Mouse (Mus musculus) cerebellum, adult 2 months (tissue): ENCODE results near the gene Olfr98.

Experiments used
- CTCF ChIP-seq: fragments of 200-500 bp; IDR thresholded peaks from 2 replicates; pipeline ENCODE4 v1.5.1; 2011; ENCODE audit warnings: low read depth, mild to moderate bottlenecking, control low read depth, low read length, moderate library complexity, borderline replicate concordance; ENCODE audit not compliant: insufficient read depth
- POLR2A ChIP-seq: fragments of 200-500 bp; IDR thresholded peaks from 2 replicates; pipeline ENCODE4 v1.6.1; 2011; ENCODE audit warnings: low read length, control low read depth, borderline replicate concordance; ENCODE audit not compliant: insufficient read depth

GRCm38 (mm10) chr17:37308483-37308882 lies 44.9 kb upstream of the Olfr98 start:
- TF ChIP-seq CTCF, result no peak
- no peak for TF ChIP-seq POLR2A
